Mouse (Mus musculus) E14TG2a.4 (cell line): ENCODE results near the gene Wnt1.

Source experiments
- CTCF ChIP-seq: conservative IDR thresholded peaks from 2 replicates; pipeline ENCODE4 v1.5.1; 2014; ENCODE audit warnings: low read length
- NANOG ChIP-seq: IDR thresholded peaks from 2 replicates; pipeline ENCODE4 v1.6.1; 2014; ENCODE audit warnings: borderline replicate concordance, low read length, mixed read lengths
- POU5F1 ChIP-seq: IDR thresholded peaks from 2 replicates; pipeline ENCODE4 v1.6.1; 2014; ENCODE audit warnings: low read length, borderline replicate concordance

DNA sequence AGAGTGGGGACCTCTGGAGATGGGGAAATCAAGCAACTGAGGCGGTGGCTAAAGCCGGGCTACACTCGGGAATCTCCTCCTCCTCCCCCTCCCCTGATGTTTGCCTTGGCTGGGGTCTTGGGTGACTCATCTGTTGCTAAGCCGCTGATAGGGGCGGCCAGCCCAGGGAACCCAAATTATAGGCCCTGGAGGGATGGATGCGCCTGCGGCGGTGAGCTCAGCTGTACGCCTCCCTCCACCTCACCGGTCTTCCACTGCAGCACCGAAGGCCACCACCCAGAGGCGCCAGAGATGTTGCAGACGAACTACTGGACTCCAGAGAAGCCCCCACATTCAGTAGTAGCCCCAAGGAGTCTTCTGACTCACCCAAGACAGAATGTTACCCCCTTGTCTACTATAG, 9.1 kb upstream of the Wnt1 start:
- TF ChIP-seq CTCF (0 out of 2 replicates have a peak, but pooled peaks have one; percentile 13), POU5F1 (no peak), NANOG (no peak)
